Mouse (Mus musculus) limb, embryonic 10.5 days (tissue): Measurements from ENCODE around the gene Gid4. TPM values are rescaled to one million over a fixed set of nuclear protein-coding genes. Genes with fewer than 3 reads are reported as not detected.
A peak's percentile ranks its signal among the peaks of the same experiment; 100 is the strongest.
"Not testable (repeated sequence)": the region's sequence is repeated elsewhere in the genome, so short reads cannot be mapped to it uniquely, and the experiment has no call there.

Source experiments
- DNase-seq: peaks from one replicate; pipeline ENCODE4 v3.0.0-alpha.2; 2017; ENCODE audit warnings: low spot score
- H3K27ac ChIP-seq: fragments of 300-500 bp; sonication (generic); 2 replicates; pipeline ENCODE4 v1.5.1; 2016; ENCODE audit warnings: mild to moderate bottlenecking
- H3K27me3 ChIP-seq: fragments of 300-500 bp; sonication (generic); 2 replicates; pipeline ENCODE4 v1.6.1; 2016; ENCODE audit warnings: low read depth, mild to moderate bottlenecking; ENCODE audit not compliant: poor library complexity, severe bottlenecking
- H3K36me3 ChIP-seq: fragments of 300-500 bp; sonication (generic); 2 replicates; pipeline ENCODE4 v1.6.1; 2016; ENCODE audit warnings: mild to moderate bottlenecking, moderate library complexity
- H3K4me1 ChIP-seq: fragments of 300-500 bp; sonication (generic); 2 replicates; pipeline ENCODE4 v1.6.1; 2016
- H3K4me3 ChIP-seq: fragments of 300-500 bp; sonication (generic); 2 replicates; pipeline ENCODE4 v1.5.1; 2016; ENCODE audit warnings: mild to moderate bottlenecking, moderate library complexity
- H3K9me3 ChIP-seq: fragments of 300-500 bp; sonication (generic); replicated peaks from 2 replicates; pipeline ENCODE4 v1.6.1; 2016; ENCODE audit warnings: mild to moderate bottlenecking
- WGBS: fragments of 180-500 bp; shearing (Covaris S2); methylation state at CpG from one replicate; pipeline ENCODE4 v1.1.7; 2016; 5-methylcytosine and 5-hydroxymethylcytosine counted together
- polyA plus RNA-seq: library from polyadenylated mRNA; unstranded; fragments of >200 nt; fragmentation: Nextera tagmentation; extraction: Ambion mirVana; gene quantifications from 2 replicates; pipeline ENCODE4 v1.2.1, GENCODE M21; 2016

Gid4 gene
- polyA plus RNA-seq, 1 experiment from 2014 or later = 26.1 TPM

DNA sequence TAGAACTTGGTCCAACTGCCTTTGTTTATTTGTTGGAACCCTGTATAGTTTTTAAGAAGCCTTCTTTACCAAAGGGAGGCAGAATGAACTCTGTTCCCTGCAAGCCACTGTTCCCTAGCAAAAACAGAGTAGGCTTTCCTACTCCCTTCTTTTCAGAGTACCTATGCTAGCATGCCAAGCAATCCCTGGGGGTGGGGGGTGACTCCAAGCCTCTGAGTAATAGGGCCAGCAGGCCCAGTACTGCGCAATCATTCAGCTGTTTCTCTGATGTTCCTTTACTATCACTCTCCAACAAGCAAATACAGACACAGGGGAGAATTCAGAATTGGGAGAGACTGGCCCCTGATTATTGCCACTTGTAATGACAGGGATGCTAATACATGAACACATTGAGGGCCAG is 10.3 kb upstream of the Gid4 start:
- DNase-seq = no peak
- Histone ChIP-seq H3K4me1 (no peaks in the 10 kb centered on the region), H3K36me3 (peaks cover 81% of the 10 kb centered on the region), H3K27me3 (no peaks in the 10 kb centered on the region), H3K27ac (no peak overlapping the region), H3K4me3 (no peak overlapping the region), H3K9me3 (no peaks in the 10 kb centered on the region)
- 97% methylated on average over 1 of the region's 1 CpGs for WGBS

DNA sequence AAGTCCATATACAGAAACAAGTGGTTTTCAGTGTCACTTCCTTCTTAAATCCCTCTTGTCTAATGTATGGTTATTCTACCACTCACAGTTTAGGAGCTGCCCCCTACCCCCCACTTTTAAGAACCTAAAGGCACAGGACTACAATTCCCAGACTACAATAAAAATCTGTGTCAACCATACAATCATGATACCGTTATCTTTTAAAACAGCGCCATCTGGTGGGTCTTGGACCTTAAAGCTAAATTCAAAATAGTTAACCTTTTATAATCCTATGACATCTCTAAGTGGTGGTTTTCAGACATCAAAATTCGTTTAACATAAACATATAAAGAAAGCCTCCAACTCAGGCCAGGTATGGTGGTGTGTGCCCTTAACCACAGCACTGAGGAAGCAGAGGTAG is 4.8 kb upstream of the Gid4 start:
- Histone ChIP-seq H3K4me1 (peaks cover 19% of the 10 kb centered on the region), H3K4me3 (no peak overlapping the region), H3K9me3 (no peaks in the 10 kb centered on the region), H3K27ac (no peak overlapping the region), H3K27me3 (no peaks in the 10 kb centered on the region), H3K36me3 (peaks cover 28% of the 10 kb centered on the region)
- DNase-seq = peak; percentile 48
- 21% methylated on average over 3 of the region's 3 CpGs for WGBS

DNA sequence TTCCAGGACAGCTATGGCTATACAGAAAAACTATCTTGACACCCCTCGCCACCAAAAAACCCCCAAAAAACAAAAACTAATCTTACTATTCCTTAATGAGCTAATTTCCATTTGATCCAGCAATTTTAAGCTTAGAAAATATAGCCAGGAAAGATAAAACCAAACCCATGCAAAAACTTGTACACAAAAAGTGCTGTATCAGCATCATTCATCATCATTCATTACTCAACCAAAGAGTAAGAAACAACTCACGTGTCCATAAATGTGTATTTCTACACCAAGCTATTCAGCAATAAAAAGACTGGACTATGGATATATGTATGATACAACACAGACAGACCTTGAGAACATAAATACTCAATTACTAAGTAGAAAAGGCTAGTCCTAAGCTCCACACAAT is 4.0 kb upstream of the Gid4 start:
- Histone ChIP-seq H3K9me3 (no peaks in the 10 kb centered on the region), H3K4me1 (peaks cover 20% of the 10 kb centered on the region), H3K36me3 (peaks cover 21% of the 10 kb centered on the region), H3K4me3 (no peak overlapping the region), H3K27ac (no peak overlapping the region), H3K27me3 (no peaks in the 10 kb centered on the region)
- WGBS = 94% methylated on average over 2 of the region's 2 CpGs
- DNase-seq = no peak

DNA sequence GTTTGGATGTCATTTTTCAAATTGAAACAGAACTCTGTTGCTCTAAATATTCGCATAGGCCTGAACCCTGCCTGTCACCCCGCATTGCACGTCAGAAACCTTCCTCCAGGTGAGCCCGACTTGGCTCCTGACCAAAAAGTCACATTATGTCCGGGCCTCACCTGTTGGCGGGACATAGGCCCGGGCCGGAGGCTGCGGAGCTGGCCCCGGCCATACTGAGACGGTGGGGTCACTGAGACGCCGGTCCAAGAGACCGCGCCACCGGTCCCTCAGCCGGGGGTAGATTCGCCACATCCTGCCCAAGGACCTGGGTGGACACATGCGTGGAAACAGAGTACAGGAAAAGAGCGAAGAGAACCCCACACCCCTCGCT is 369 bp upstream of the Gid4 start:
- WGBS = under 1% methylated on average over 21 of the region's 21 CpGs
- Histone ChIP-seq H3K27ac (peak overlapping the region; percentile 96), H3K4me3 (peak overlapping the region; percentile 98), H3K9me3 (no peaks in the 10 kb centered on the region), H3K36me3 (no peaks in the 10 kb centered on the region), H3K4me1 (peaks cover 31% of the 10 kb centered on the region), H3K27me3 (no peaks in the 10 kb centered on the region)
- DNase-seq = no peak

DNA sequence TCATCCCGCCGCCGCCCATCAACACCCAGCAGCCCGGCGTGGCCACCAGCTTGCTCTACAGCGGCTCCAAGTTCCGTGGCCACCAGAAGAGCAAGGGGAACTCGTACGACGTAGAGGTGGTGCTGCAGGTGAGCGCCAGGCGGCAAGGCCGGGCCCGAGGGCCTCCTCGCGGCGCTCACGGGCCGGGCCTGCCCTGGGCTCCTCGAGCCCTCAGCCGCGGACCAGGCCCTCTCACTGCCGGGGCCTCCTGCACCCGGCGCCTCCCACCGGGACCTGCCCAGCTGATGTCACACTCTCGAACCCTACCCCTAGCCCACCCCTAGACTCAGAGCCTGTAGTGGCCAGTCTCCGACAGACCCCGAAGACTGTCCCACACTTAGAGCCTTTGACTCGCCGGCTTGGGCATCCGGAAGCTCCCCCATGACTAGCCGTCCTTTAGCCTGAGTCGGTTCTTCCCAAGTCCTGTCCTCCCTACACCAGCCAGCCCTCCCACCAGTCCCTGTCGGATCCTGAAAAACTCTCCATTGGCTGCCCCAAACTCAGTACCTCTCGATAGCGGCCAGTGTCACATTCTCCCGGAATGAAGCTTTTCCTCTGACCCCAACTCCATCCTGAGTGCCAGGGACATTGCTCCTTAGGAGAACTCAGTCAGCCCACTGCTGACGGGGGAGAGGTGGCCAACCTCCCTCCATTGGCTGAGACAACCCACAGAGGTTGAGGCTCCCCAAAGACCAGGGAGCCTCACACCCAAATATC is 950 bp downstream of the Gid4 start, which contains the start of gene Atpaf2:
Atpaf2 (minus strand) TSS at position 741 of the 756 bp plus-strand sequence.
- peak; percentile 63 for DNase-seq
- Histone ChIP-seq H3K36me3 (no peaks in the 10 kb centered on the region), H3K27ac (peak within 1 kb of the TSS; percentile 96), H3K4me3 (peak within 1 kb of the TSS; percentile 98), H3K4me1 (peaks cover 31% of the 10 kb centered on the region), H3K9me3 (no peaks in the 10 kb centered on the region), H3K27me3 (no peaks in the 10 kb centered on the region)
- WGBS = 1% methylated on average over 39 of the region's 39 CpGs

DNA sequence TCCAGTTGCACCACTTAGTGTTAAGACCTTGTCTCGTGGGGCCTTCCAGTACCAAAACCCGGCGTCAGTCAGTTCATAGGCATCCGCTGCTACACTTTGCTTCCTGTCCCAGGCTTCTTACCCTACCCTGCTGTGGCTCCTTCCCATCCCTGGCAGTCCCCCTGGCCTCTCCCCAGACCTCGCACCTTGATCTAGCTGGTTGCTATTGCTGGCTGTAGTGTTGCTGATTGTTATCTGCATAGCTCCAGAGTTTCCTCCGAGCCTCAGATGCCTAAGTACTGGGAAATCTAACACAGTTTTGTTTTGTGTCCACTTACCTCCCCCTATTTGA is 1.5 kb downstream of the Gid4 start:
- no peak for DNase-seq
- peak overlapping the region; percentile 96; the same call in 1 of the 2 replicates for H3K27ac ChIP-seq
- peak overlapping the region; percentile 98 for H3K4me3 ChIP-seq
- H3K27me3 ChIP-seq = no peaks in the 10 kb centered on the region
- peaks cover 31% of the 10 kb centered on the region for H3K4me1 ChIP-seq
- 14% methylated on average over 6 of the region's 6 CpGs for WGBS
- H3K9me3 ChIP-seq = no peaks in the 10 kb centered on the region
- no peaks in the 10 kb centered on the region for H3K36me3 ChIP-seq

DNA sequence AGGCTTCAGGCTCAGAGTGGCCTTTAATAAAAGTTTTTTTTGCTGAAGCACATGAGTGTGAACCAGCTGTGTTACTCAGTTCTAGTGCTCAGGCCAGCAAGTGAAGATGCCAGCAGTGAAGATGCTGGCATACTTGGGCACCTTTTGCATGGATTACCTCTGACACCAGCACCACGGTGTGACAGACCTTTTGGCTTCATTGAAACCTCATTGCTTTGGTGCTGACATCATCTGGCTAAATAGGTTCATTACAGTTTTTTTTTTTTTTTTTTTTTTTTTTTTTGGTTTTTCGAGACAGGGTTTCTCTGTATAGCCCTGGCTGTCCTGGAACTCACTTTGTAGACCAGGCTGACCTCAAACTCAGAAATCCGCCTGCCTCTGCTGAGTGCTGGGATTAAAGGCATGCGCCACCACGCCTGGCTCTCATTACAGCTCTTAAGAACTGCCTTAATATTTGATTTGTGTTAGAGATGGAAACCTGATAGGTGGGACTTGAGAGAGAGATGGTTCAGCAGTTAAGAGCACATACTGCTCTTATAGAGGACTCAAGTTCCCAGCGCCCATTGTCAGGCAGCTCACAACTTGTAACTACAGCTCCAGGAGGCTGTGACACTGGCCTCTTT is 5.2 kb downstream of the Gid4 start:
- Histone ChIP-seq H3K4me1 (peaks cover 12% of the 10 kb centered on the region), H3K27ac (no peak overlapping the region), H3K9me3 (no peaks in the 10 kb centered on the region), H3K4me3 (no peak overlapping the region), H3K36me3 (peaks cover 18% of the 10 kb centered on the region), H3K27me3 (no peaks in the 10 kb centered on the region)
- 64% methylated on average over 6 of the region's 6 CpGs for WGBS
- DNase-seq = no peak

DNA sequence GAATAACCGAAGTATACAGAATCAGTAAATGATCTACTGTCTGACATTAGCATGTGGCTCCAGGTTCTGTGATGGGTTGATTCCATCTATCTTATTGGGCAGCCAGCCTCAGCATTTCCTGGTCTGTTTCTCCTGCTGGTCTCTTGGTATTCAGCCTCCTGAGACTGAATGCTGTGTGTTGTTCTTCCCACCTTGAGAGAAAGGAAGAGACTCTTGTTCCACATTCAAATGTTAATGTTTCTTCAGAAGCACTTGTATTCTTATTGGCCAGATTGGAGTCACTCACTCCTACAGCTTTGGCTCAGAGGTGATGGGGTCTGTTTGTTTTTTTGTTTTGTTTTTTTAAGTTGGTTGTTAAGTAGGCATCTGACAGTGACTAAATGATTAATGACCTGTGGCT is 6.1 kb downstream of the Gid4 start:
- Histone ChIP-seq H3K4me3 (no peak overlapping the region), H3K27ac (no peak overlapping the region), H3K4me1 (peaks cover 11% of the 10 kb centered on the region), H3K27me3 (no peaks in the 10 kb centered on the region), H3K36me3 (peaks cover 27% of the 10 kb centered on the region), H3K9me3 (no peaks in the 10 kb centered on the region)
- WGBS = 77% methylated on average over 1 of the region's 1 CpGs
- DNase-seq = no peak

DNA sequence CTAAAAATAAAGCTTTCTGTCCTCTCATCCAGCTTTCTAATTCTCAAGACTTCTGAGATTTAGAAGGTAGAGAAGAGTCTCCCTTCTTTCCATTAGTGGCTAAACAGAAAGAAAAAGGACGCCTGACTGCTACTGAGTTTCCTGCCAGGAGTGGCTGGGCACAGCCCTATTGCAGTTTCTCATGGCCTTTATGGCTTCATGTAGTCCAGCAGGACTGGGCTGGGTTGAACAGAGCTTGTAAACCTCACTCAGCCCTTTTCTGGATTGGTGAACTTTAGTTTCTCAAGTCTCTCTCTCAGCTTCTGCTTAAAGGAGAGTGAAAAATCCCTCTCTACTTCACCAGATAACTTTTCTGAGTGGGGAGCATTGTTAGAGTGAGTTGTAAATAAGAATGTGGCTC is 9.5 kb downstream of the Gid4 start:
- no peak overlapping the region for H3K27ac ChIP-seq
- H3K4me3 ChIP-seq = no peak overlapping the region
- no peak for DNase-seq
- no peaks in the 10 kb centered on the region for H3K27me3 ChIP-seq
- WGBS = 88% methylated on average over 1 of the region's 1 CpGs
- no peaks in the 10 kb centered on the region for H3K4me1 ChIP-seq
- no peaks in the 10 kb centered on the region for H3K9me3 ChIP-seq
- H3K36me3 ChIP-seq = peaks cover 56% of the 10 kb centered on the region

DNA sequence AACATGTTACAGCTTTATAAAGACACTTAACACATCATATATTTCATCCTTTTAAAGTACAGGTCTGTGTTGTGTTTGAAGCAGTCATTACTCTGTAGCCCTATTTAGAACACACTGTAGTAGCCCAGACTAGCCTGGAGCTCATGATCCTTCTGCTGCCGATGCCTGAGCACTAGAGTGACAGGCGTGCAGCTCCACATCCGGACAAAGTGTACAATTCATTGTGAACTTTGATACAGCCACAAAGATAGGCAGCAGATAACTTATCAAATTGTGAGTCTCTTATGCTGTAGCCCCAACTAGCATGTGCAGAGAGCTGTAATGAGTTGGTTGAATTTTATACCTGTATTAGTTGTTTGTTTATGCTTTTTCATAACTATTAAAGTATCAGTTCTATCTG is 10.7 kb downstream of the Gid4 start:
- no peak for DNase-seq
- WGBS = 97% methylated on average over 3 of the region's 3 CpGs
- Histone ChIP-seq H3K27me3 (no peaks in the 10 kb centered on the region), H3K4me3 (no peak overlapping the region), H3K27ac (no peak overlapping the region), H3K9me3 (no peaks in the 10 kb centered on the region), H3K36me3 (peaks cover 67% of the 10 kb centered on the region), H3K4me1 (no peaks in the 10 kb centered on the region)

DNA sequence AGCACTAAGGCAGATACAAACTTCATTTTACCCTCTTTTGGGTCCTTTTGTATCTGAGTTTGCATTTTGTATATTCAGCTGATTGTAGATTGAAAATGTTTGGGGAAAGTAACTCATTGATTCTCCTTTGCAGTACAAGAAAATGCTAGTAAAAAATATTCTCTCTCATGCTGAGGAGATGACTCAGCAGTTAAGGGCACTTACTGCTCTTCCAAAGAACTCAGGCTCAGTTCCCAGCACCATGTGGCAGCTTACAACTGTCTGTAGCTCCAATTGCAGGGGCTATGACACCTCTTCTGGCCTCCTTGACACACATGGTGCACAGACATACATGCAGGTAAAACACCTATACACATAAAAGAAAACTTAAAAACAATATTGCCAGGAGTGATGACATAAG is 16.6 kb downstream of the Gid4 start:
- Histone ChIP-seq H3K9me3 (no peaks in the 10 kb centered on the region), H3K4me1 (no peaks in the 10 kb centered on the region), H3K27me3 (no peaks in the 10 kb centered on the region), H3K36me3 (peaks cover 94% of the 10 kb centered on the region), H3K4me3 (no peak overlapping the region), H3K27ac (no peak overlapping the region)
- DNase-seq = no peak

DNA sequence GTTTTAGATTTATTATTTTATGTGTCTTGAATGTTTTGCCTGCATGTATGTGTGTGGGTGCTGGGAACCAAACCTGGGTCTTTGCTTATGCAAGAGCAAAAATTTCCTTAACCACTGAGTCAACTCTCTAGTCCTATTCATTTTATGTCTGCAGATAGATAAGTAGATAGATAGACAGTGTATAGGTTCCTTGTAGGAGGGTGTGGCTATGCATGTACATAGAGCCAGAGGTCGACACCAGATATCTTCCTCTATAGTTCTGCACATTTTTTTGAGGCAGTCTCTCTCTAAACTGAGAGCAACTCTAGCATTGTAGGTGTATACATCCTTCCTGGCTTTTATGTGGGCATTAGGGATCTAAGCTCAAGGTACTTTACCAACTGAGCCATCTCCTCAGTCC is 18.2 kb downstream of the Gid4 start:
- Histone ChIP-seq H3K9me3 (no peaks in the 10 kb centered on the region), H3K27ac (no peak overlapping the region), H3K27me3 (no peaks in the 10 kb centered on the region), H3K36me3 (peaks cover 95% of the 10 kb centered on the region), H3K4me3 (no peak overlapping the region), H3K4me1 (no peaks in the 10 kb centered on the region)
- DNase-seq = no peak
- 98% methylated on average over 1 of the region's 1 CpGs for WGBS

DNA sequence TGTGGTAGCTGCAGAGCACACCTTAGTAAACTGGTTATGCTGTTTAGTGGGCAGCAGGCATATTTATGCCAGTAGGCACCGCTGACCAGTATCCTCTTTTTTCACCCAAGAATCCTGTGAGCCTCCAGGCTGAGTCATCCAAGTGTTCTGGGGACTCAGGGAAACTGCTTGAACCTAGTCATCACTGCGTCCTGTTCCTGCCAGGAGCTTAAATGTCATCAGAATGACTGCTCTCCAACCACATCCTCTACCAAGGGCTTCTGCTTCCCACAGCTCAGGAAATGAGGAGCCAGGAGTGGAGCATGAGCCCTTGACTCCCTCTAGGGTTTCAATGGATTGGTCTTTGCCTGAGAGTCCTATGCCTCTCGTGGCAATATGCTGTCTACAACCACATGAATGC is 19.7 kb downstream of the Gid4 start:
- Histone ChIP-seq H3K27me3 (no peaks in the 10 kb centered on the region), H3K4me1 (no peaks in the 10 kb centered on the region), H3K36me3 (peaks cover 94% of the 10 kb centered on the region), H3K27ac (no peak overlapping the region), H3K4me3 (no peak overlapping the region), H3K9me3 (no peaks in the 10 kb centered on the region)
- WGBS = 92% methylated on average over 3 of the region's 3 CpGs
- DNase-seq = no peak

DNA sequence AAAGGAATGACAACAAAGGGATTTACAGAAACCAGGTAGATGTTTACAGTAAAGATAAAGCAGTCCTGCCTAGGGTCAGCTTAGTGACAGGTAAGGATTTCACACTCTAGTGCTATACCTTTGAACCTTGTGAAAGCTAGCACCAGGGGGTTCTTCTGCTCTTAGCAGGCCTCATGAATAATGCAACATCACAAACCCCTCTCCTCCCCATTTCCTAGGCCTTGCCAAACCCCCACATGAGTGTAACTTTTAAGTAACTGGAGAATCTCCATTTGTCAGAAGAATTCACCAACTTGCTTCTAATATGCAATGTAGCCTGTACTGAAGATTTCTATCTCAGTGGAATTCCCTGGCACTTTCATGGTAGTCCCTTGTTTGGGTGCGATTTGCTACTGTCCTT is 22.7 kb downstream of the Gid4 start:
- peaks cover 94% of the 10 kb centered on the region for H3K36me3 ChIP-seq
- WGBS = 10% methylated on average over 1 of the region's 1 CpGs
- not testable (repeated sequence) for H3K27me3 ChIP-seq, H3K4me1 ChIP-seq, H3K4me3 ChIP-seq, H3K9me3 ChIP-seq, DNase-seq, H3K27ac ChIP-seq
